Mouse (Mus musculus) kidney, postnatal 10 days (tissue): ENCODE measurements around the gene Rbbp6.
A peak's percentile ranks its signal among the peaks of the same experiment; 100 is the strongest.

Experiments
- DNase-seq: peaks from one replicate; pipeline ENCODE4 v3.0.0; 2021; ENCODE audit warnings: mixed read lengths

Rbbp6 gene

GRCm38 (mm10) chr7:122972006-122972689, 6.7 kb downstream of the Rbbp6 start:
- DNase-seq = no peak

GRCm38 (mm10) chr7:122979514-122979913, 14.0 kb downstream of the Rbbp6 start:
- no peak for DNase-seq

- no peak for DNase-seq
Observed at GRCm38 (mm10) chr7:122998189-122998588, 32.7 kb downstream of the Rbbp6 start.

GRCm38 (mm10) chr7:122999871-123000396, 34.4 kb downstream of the Rbbp6 start:
- DNase-seq = no peak

- peak; percentile 52 for DNase-seq
Observed at GRCm38 (mm10) chr7:123000796-123001195, 35.3 kb downstream of the Rbbp6 start.

GRCm38 (mm10) chr7:123001341-123002027, 36.0 kb downstream of the Rbbp6 start:
- no peak for DNase-seq

GRCm38 (mm10) chr7:123002028-123002410, 36.5 kb downstream of the Rbbp6 start:
- DNase-seq = no peak

- no peak for DNase-seq
Observed at GRCm38 (mm10) chr7:123003207-123003606, 37.7 kb downstream of the Rbbp6 start.

GRCm38 (mm10) chr7:123004442-123004841, 39.0 kb downstream of the Rbbp6 start:
- DNase-seq = no peak

- no peak for DNase-seq
Observed at GRCm38 (mm10) chr7:123006251-123006650, 40.8 kb downstream of the Rbbp6 start.

- no peak for DNase-seq
Observed at GRCm38 (mm10) chr7:123007743-123008142, 42.3 kb downstream of the Rbbp6 start.

GRCm38 (mm10) chr7:123013466-123013865, 48.0 kb downstream of the Rbbp6 start:
- DNase-seq = no peak

- DNase-seq = peak; percentile 28
Observed at GRCm38 (mm10) chr7:123014729-123015128, 49.2 kb downstream of the Rbbp6 start.

- peak; percentile 47 for DNase-seq
Observed at GRCm38 (mm10) chr7:123017627-123018026, 52.1 kb downstream of the Rbbp6 start.

- DNase-seq = no peak
Observed at GRCm38 (mm10) chr7:123025123-123025522, 59.6 kb downstream of the Rbbp6 start.

- DNase-seq = no peak
Observed at GRCm38 (mm10) chr7:123030295-123030694, 64.8 kb downstream of the Rbbp6 start.

GRCm38 (mm10) chr7:123030709-123031181, 65.3 kb downstream of the Rbbp6 start:
- DNase-seq = peak; percentile 84

GRCm38 (mm10) chr7:123031211-123031743, 65.8 kb downstream of the Rbbp6 start:
- DNase-seq = peak; percentile 21

GRCm38 (mm10) chr7:123035314-123035713, 69.8 kb downstream of the Rbbp6 start:
- no peak for DNase-seq

- DNase-seq = peak; percentile 18
Observed at GRCm38 (mm10) chr7:123039302-123039701, 73.8 kb downstream of the Rbbp6 start.

GRCm38 (mm10) chr7:123045146-123045545, 79.7 kb downstream of the Rbbp6 start:
- DNase-seq = no peak

GRCm38 (mm10) chr7:123046473-123047091, 81.1 kb downstream of the Rbbp6 start:
- DNase-seq = no peak
